Mouse (Mus musculus): ENCODE measurements around the gene Zc2hc1b. TPM values are rescaled to one million over a fixed set of nuclear protein-coding genes. Genes with fewer than 3 reads are reported as not detected.
A peak's percentile ranks its signal among the peaks of the same experiment; 100 is the strongest.

Gene Zc2hc1b
- total and polyA plus RNA-seq, 2 experiments from 2014 or later = not detected

- Histone ChIP-seq H3K9me3 (ENCODE audit: low read length) (no peaks in the 10 kb centered on the region), H3K9ac (replicated peaks; ENCODE audit: low read length) (peak within 1 kb of the TSS; percentile 65), H3K4me1 (ENCODE audit: insufficient read depth, low read length) (no peaks in the 10 kb centered on the region), H3K4me2 (ENCODE audit: low read depth, low read length) (peak within 1 kb of the TSS; percentile 61), H3K27ac (peak within 1 kb of the TSS; percentile 62), H3K36me3 (ENCODE audit: insufficient read depth, low read length) (no peaks in the 10 kb centered on the region; the same call in 1 of the 2 replicates), H3K4me3 (ENCODE audit: low read length) (peak within 1 kb of the TSS; percentile 62), H3K27me3 (ENCODE audit: insufficient read depth, low read length) (no peaks in the 10 kb centered on the region)
- peak; percentile 98 for DNase-seq (ENCODE audit: low spot score)
- WGBS = under 1% methylated on average over 43 of the region's 43 CpGs
- no peak for TF ChIP-seq CTCF (IDR thresholded peaks at IDR 0.05; ENCODE audit: low read depth)
- ATAC-seq = peak; percentile 100
Observed at GRCm38 (mm10) chr10:13192731-13193351, 15.0 kb upstream of the Zc2hc1b start, which contains the start of gene Ltv1. Gene Ltv1 (minus strand): TSS chr10:13193168.

- H3K9me3 ChIP-seq (ENCODE audit: low read length) = no peaks in the 10 kb centered on the region
- no peaks in the 10 kb centered on the region for H3K4me1 ChIP-seq (ENCODE audit: insufficient read depth, low read length)
- no peak overlapping the region for H3K27ac ChIP-seq
- no peaks in the 10 kb centered on the region for H3K27me3 ChIP-seq (ENCODE audit: insufficient read depth, low read length)
- no peak overlapping the region for H3K9ac ChIP-seq (replicated peaks; ENCODE audit: low read length)
- ATAC-seq (no peak), DNase-seq (ENCODE audit: low spot score) (no peak)
- WGBS = 92% methylated on average over 5 of the region's 5 CpGs
- H3K4me3 ChIP-seq (ENCODE audit: low read length) = no peak overlapping the region
- H3K4me2 ChIP-seq (ENCODE audit: low read depth, low read length) = no peak overlapping the region
- no peak for TF ChIP-seq CTCF (IDR thresholded peaks at IDR 0.05; ENCODE audit: low read depth)
- peaks cover 3% of the 10 kb centered on the region; the same call in 1 of the 2 replicates for H3K36me3 ChIP-seq (ENCODE audit: insufficient read depth, low read length)
Observed at GRCm38 (mm10) chr10:13189881-13190280, 12.1 kb upstream of the Zc2hc1b start.

- ATAC-seq = no peak
- no peaks in the 10 kb centered on the region for H3K4me1 ChIP-seq (ENCODE audit: insufficient read depth, low read length)
- H3K4me2 ChIP-seq (ENCODE audit: low read depth, low read length) = no peak overlapping the region
- H3K36me3 ChIP-seq (ENCODE audit: insufficient read depth, low read length) = peaks cover 15% of the 10 kb centered on the region; the same call in 1 of the 2 replicates
- no peak overlapping the region for H3K27ac ChIP-seq
- no peak overlapping the region for H3K4me3 ChIP-seq (ENCODE audit: low read length)
- no peaks in the 10 kb centered on the region for H3K9me3 ChIP-seq (ENCODE audit: low read length)
- no peak overlapping the region for H3K9ac ChIP-seq (replicated peaks; ENCODE audit: low read length)
- 95% methylated on average over 3 of the region's 3 CpGs for WGBS
- TF ChIP-seq CTCF (IDR thresholded peaks at IDR 0.05; ENCODE audit: low read depth) = no peak
- no peak for DNase-seq (ENCODE audit: low spot score)
- no peaks in the 10 kb centered on the region for H3K27me3 ChIP-seq (ENCODE audit: insufficient read depth, low read length)
Observed at GRCm38 (mm10) chr10:13186754-13187153, 8.9 kb upstream of the Zc2hc1b start.

GRCm38 (mm10) chr10:13184170-13184766, 6.4 kb upstream of the Zc2hc1b start:
- ATAC-seq (no peak), DNase-seq (ENCODE audit: low spot score) (no peak)
- Histone ChIP-seq H3K4me1 (ENCODE audit: insufficient read depth, low read length) (no peaks in the 10 kb centered on the region), H3K27ac (no peak overlapping the region), H3K9me3 (ENCODE audit: low read length) (no peaks in the 10 kb centered on the region), H3K9ac (replicated peaks; ENCODE audit: low read length) (no peak overlapping the region), H3K4me2 (ENCODE audit: low read depth, low read length) (no peak overlapping the region), H3K4me3 (ENCODE audit: low read length) (no peak overlapping the region), H3K27me3 (ENCODE audit: insufficient read depth, low read length) (no peaks in the 10 kb centered on the region), H3K36me3 (ENCODE audit: insufficient read depth, low read length) (peaks cover 36% of the 10 kb centered on the region)
- WGBS = 94% methylated on average over 4 of the region's 4 CpGs
- TF ChIP-seq CTCF (IDR thresholded peaks at IDR 0.05; ENCODE audit: low read depth) = no peak

- no peak for TF ChIP-seq CTCF (IDR thresholded peaks at IDR 0.05; ENCODE audit: low read depth)
- Histone ChIP-seq H3K36me3 (ENCODE audit: insufficient read depth, low read length) (peaks cover 45% of the 10 kb centered on the region), H3K9me3 (ENCODE audit: low read length) (no peaks in the 10 kb centered on the region), H3K4me3 (ENCODE audit: low read length) (no peak overlapping the region), H3K9ac (replicated peaks; ENCODE audit: low read length) (no peak overlapping the region), H3K4me2 (ENCODE audit: low read depth, low read length) (no peak overlapping the region), H3K27ac (no peak overlapping the region), H3K27me3 (ENCODE audit: insufficient read depth, low read length) (no peaks in the 10 kb centered on the region), H3K4me1 (ENCODE audit: insufficient read depth, low read length) (no peaks in the 10 kb centered on the region)
- DNase-seq (ENCODE audit: low spot score) (no peak), ATAC-seq (no peak)
- 91% methylated on average over 7 of the region's 7 CpGs for WGBS
Observed at GRCm38 (mm10) chr10:13180211-13180610, 2.4 kb upstream of the Zc2hc1b start.

GRCm38 (mm10) chr10:13175866-13176265, 2.0 kb downstream of the Zc2hc1b start:
- TF ChIP-seq CTCF (IDR thresholded peaks at IDR 0.05; ENCODE audit: low read depth) = no peak
- no peaks in the 10 kb centered on the region for H3K27me3 ChIP-seq (ENCODE audit: insufficient read depth, low read length)
- ATAC-seq = no peak
- no peaks in the 10 kb centered on the region for H3K4me1 ChIP-seq (ENCODE audit: insufficient read depth, low read length)
- H3K4me2 ChIP-seq (ENCODE audit: low read depth, low read length) = no peak overlapping the region
- no peak overlapping the region for H3K9ac ChIP-seq (replicated peaks; ENCODE audit: low read length)
- no peaks in the 10 kb centered on the region for H3K9me3 ChIP-seq (ENCODE audit: low read length)
- peaks cover 27% of the 10 kb centered on the region for H3K36me3 ChIP-seq (ENCODE audit: insufficient read depth, low read length)
- H3K4me3 ChIP-seq (ENCODE audit: low read length) = no peak overlapping the region
- no peak overlapping the region for H3K27ac ChIP-seq
- DNase-seq (ENCODE audit: low spot score) = no peak
- WGBS = 91% methylated on average over 7 of the region's 7 CpGs

- Histone ChIP-seq H3K36me3 (ENCODE audit: insufficient read depth, low read length) (peaks cover 8% of the 10 kb centered on the region; the same call in 1 of the 2 replicates), H3K9me3 (ENCODE audit: low read length) (no peaks in the 10 kb centered on the region), H3K27me3 (ENCODE audit: insufficient read depth, low read length) (no peaks in the 10 kb centered on the region), H3K27ac (no peak overlapping the region), H3K4me3 (ENCODE audit: low read length) (no peak overlapping the region), H3K4me1 (ENCODE audit: insufficient read depth, low read length) (no peaks in the 10 kb centered on the region), H3K9ac (replicated peaks; ENCODE audit: low read length) (no peak overlapping the region), H3K4me2 (ENCODE audit: low read depth, low read length) (no peak overlapping the region)
- peak; percentile 33 for DNase-seq (ENCODE audit: low spot score)
- TF ChIP-seq CTCF (IDR thresholded peaks at IDR 0.05; ENCODE audit: low read depth) = no peak
- no peak; the same call in 1 of the 2 replicates for ATAC-seq
- 41% methylated on average over 10 of the region's 10 CpGs for WGBS
Observed at GRCm38 (mm10) chr10:13172798-13173221, 5.0 kb downstream of the Zc2hc1b start.

Data from hindbrain, postnatal 0 days (tissue).